9 mouse cellular contexts compared by ENCODE assay signal in genomic region chrX:36599656-36600055, GRCm38 (mm10). TPM values are rescaled to one million over a fixed set of nuclear protein-coding genes. Genes with fewer than 3 reads are reported as not detected.
A peak's percentile ranks its signal among the peaks of the same experiment; 100 is the strongest.
DNase-seq lines count a peak whose midpoint lies in the region; ATAC-seq lines count a peak whose summit lies in the region.
"Had no signal": no experiment of that assay in that cellular context is flagged by ENCODE, and none has a peak within 500 bp of the region (broad histone marks: within the 10 kb centered on the region; RNA-seq: fewer than 3 reads in every experiment).

No protein-coding gene starts in this region.

- no peaks in the 10 kb centered on the region for H3K27me3 ChIP-seq in heart, embryonic 16.5 days (ENCODE audit: control insufficient read depth, insufficient read depth, low read length)
- H3K27me3 ChIP-seq in hindbrain, embryonic 10.5 days (ENCODE audit: insufficient read depth, poor library complexity, severe bottlenecking) = no peaks in the 10 kb centered on the region
- H3K27me3 ChIP-seq in midbrain, embryonic 10.5 days (ENCODE audit: low read depth, poor library complexity, severe bottlenecking) = no peaks in the 10 kb centered on the region

- H3K36me3 ChIP-seq in heart, embryonic 16.5 days (ENCODE audit: control insufficient read depth, insufficient read depth) = peaks cover 6% of the 10 kb centered on the region; the same call in 1 of the 2 replicates
- peaks cover 26% of the 10 kb centered on the region for H3K36me3 ChIP-seq in hindbrain, embryonic 10.5 days
- H3K36me3 ChIP-seq in midbrain, embryonic 10.5 days = peaks cover 36% of the 10 kb centered on the region

- peak overlapping the region; percentile 80 for H3K4me3 ChIP-seq in heart, embryonic 16.5 days (ENCODE audit: low read length)
- H3K4me3 ChIP-seq in hindbrain, embryonic 10.5 days = peak overlapping the region; percentile 71
- H3K4me3 ChIP-seq in midbrain, embryonic 10.5 days = peak overlapping the region; percentile 72

- ATAC-seq in heart, embryonic 16.5 days (replicated peaks; ENCODE audit: extremely low read depth, insufficient read depth, low FRiP score) = no peak

- H3K9me3 ChIP-seq in heart, embryonic 16.5 days (replicated peaks; ENCODE audit: control insufficient read depth, low read length) = no peaks in the 10 kb centered on the region; the same call in 1 of the 2 replicates
- no peaks in the 10 kb centered on the region for H3K9me3 ChIP-seq in hindbrain, embryonic 10.5 days
- H3K9me3 ChIP-seq in midbrain, embryonic 10.5 days (replicated peaks) = no peaks in the 10 kb centered on the region; the same call in 1 of the 2 replicates

- H3K9ac ChIP-seq in heart, embryonic 16.5 days (ENCODE audit: low read length) = no peak overlapping the region

- intact Hi-C loops in heart, postnatal 14 days (cut with DNase I) = no loop called here

- peak overlapping the region; percentile 68 for H3K4me2 ChIP-seq in heart, embryonic 16.5 days (ENCODE audit: low read depth, low read length)

- no peak for DNase-seq in heart, postnatal 14 days
- peak; percentile 77 for DNase-seq in NIH3T3 (ENCODE audit: low read depth)
- no peak for DNase-seq in hindbrain, embryonic 10.5 days (ENCODE audit: low spot score)
- peak; percentile 11 for DNase-seq in midbrain, embryonic 10.5 days (ENCODE audit: low spot score)
- no peak for DNase-seq in right cerebral cortex, postnatal 4 days
- no peak for DNase-seq in yolk sac, embryonic 10.5 days (ENCODE audit: low spot score)
- no peak for DNase-seq in cerebellum, adult 11 months
- DNase-seq: spleen, adult 18-20 months had no signal

- H3K27ac ChIP-seq in heart, embryonic 16.5 days (ENCODE audit: low read length) = no peak overlapping the region
- H3K27ac ChIP-seq in hindbrain, embryonic 10.5 days = peak overlapping the region; percentile 95
- no peak overlapping the region for H3K27ac ChIP-seq in midbrain, embryonic 10.5 days (replicated peaks)

- WGBS in heart, embryonic 16.5 days = 47% methylated on average over 3 of the region's 3 CpGs
- WGBS in hindbrain, embryonic 10.5 days = 54% methylated on average over 3 of the region's 3 CpGs
- 43% methylated on average over 3 of the region's 3 CpGs for WGBS in midbrain, embryonic 10.5 days

- H3K4me1 ChIP-seq in heart, embryonic 16.5 days (ENCODE audit: control insufficient read depth, insufficient read depth, low read length) = peaks cover 5% of the 10 kb centered on the region
- peaks cover 11% of the 10 kb centered on the region for H3K4me1 ChIP-seq in hindbrain, embryonic 10.5 days (replicated peaks)
- H3K4me1 ChIP-seq in midbrain, embryonic 10.5 days = peaks cover 10% of the 10 kb centered on the region

RNA-seq across cellular contexts. Expression of gene Pgrmc1, which starts 1.6 kb away (rescaled TPM):
- polyA plus RNA-seq in heart, embryonic 16.5 days (2015; fragmentation: Nextera tagmentation; extraction: Ambion mirVana) = 119 and 130 TPM in 2 replicates
- 10 to 100 TPM; 27.7 to 29.4 TPM for total RNA-seq in heart, postnatal 14 days (2021)
- 333 and 389 TPM in 2 replicates for polyA plus RNA-seq in hindbrain, embryonic 10.5 days (2016; fragmentation: Nextera tagmentation; extraction: Ambion mirVana)
- polyA plus RNA-seq in midbrain, embryonic 10.5 days (2016; fragmentation: Nextera tagmentation; extraction: Ambion mirVana) = 327 and 360 TPM in 2 replicates

RNA-seq across cellular contexts. Expression of gene Akap17b, which starts 45.5 kb away (rescaled TPM):
- 1.6 and 1.8 TPM in 2 replicates for polyA plus RNA-seq in heart, embryonic 16.5 days (2015; fragmentation: Nextera tagmentation; extraction: Ambion mirVana)
- total RNA-seq in heart, postnatal 14 days (2021) = 1 to 10 TPM; 1.9 to 2.2 TPM
- 3.4 TPM in 2 replicates for polyA plus RNA-seq in hindbrain, embryonic 10.5 days (2016; fragmentation: Nextera tagmentation; extraction: Ambion mirVana)
- 3.4 and 4.1 TPM in 2 replicates for polyA plus RNA-seq in midbrain, embryonic 10.5 days (2016; fragmentation: Nextera tagmentation; extraction: Ambion mirVana)

Comparison
In these comparisons a context has a peak if more than half of its experiments do, and no peak if none do; other contexts are left out.
1. DNase-seq: peak in NIH3T3 (single experiment) and midbrain, embryonic 10.5 days (single experiment); none in heart, postnatal 14 days (0 of 2), hindbrain, embryonic 10.5 days (single experiment), right cerebral cortex, postnatal 4 days (single experiment), yolk sac, embryonic 10.5 days (single experiment) and cerebellum, adult 11 months (single experiment).
2. Peak in every context shown above with its lines, with median percentiles within 50 percentile points of each other: H3K4me3 ChIP-seq.